Mouse (Mus musculus) kidney, adult 18-20 months (tissue): ENCODE measurements around the gene Tex11.
"Not testable (repeated sequence)": the region's sequence is repeated elsewhere in the genome, so short reads cannot be mapped to it uniquely, and the experiment has no call there.

Experiments
- DNase-seq: peaks from one replicate; pipeline ENCODE4 v3.0.0; 2021

The Tex11 gene

DNA sequence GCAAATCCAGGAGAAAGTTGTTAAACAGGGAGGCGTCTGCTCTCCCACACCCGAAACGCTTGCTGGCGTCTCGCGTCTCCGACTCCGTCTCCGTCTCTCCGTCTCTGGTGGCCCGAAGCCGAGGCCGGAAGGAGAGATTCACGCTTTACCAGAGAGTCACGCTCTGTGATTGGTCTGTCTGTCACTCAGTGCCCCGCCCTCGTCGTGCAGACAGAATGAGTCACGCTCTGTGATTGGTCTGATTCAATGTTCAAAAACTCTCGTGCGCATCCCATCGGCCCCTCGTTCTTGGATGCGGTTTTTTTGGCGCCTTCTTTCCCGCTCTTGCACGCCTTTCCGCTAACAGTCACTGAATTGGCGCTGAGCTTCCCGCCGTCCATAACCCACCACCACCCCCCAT, at the start of gene Tex11:
Gene Tex11 (minus strand): TSS at position 127 of the 400 bp plus-strand sequence.
- DNase-seq, result no peak

DNA sequence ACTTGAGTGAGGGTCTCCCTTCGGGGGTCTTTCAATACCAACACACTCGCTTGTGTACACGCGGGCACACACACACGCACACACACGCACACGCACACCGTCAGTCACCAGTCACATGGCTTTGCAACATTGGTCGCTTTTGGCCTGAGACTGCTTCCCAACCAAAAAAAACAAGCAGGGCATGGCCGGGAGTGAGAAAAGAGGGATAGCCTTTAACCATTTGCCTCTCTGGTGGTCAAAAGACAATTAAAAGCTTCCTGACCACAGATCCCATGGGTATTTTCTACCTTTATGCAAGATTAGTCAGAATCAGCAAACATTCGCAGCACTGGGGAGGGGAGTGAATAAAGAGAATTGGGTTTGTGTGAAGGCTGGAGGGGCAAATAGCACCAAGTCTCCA, 26.5 kb upstream of the Tex11 start, which contains the start of gene Slc7a3:
Gene Slc7a3 (minus strand): TSS at position 101 of the 400 bp plus-strand sequence.
- DNase-seq, result no peak

DNA sequence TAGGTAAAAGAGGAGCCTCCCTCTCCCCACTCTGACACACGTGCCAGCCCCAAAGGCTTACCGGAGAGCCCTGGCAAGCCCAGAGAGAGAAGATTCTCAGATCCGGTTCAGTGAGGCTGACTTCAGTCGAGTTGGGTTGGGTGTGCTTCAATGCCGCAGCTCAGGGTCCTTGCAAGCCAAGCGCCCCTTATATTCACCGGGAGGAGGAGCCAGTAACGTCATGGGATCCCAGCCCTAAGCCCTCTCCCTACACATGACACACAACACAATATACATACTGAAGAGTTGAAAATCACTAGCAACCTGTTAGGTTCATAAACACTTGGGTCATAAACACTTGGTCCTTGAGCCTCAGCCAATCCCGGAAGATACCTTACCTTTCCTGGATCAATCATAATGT, 25.7 kb upstream of the Tex11 start:
- DNase-seq, result not testable (repeated sequence)

DNA sequence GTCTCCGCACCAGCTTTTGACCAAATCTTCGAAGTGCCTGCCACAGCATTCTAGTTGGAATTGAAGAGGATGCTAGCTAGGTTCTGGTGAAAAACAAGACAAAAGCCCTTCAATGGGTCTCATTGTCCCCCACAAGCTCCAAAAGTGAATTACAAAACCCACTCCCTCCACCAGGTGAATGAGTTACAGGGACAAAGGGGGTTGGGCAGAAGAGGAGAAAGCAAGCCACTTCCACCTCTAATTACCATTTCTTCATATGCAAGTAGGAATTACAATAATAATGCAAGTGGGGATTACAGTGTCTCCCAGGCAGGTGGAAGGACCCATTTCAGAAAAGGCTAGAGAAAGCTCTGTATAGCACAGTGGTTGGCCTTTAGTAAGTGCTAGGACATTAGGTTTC, 24.7 kb upstream of the Tex11 start:
- DNase-seq, result no peak

DNA sequence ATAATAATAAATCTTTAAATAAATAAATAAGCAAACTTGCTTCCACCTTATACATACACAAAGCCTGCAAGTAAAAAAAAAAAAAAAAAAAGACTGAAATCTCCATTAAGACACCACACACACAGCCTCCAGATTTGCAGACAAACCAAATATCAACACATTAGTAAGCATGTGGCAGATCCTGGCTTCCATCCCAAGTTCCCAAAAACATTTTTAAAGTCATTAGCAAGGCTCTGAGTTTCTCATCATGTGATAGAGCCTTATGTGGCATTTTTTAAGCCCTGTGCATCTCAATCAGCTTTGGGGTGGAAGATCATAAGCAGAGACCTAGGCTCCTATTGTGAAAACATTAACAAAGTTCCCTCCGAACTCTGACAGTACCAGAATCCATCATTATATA, 5.8 kb upstream of the Tex11 start:
- DNase-seq, result no peak

DNA sequence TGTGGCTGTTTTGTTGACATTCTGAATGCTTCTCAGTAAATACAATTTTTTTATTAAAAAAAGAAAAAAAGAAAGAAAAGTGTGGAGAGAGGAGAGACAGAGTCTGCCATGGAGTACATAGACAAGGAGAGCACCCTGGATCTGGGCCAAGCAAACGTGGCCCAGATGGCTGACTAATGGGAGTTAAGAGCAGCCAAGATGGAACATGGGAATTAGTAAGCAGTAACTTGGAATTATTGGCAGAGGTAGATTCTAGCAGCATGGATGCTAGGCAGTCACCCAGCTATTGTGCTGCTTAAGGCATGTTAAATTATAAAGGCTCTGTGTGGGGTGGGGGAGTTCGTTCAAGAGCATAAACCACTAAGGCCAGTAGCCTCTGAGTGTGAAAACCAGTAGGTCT, 4.0 kb upstream of the Tex11 start:
- no peak for DNase-seq

DNA sequence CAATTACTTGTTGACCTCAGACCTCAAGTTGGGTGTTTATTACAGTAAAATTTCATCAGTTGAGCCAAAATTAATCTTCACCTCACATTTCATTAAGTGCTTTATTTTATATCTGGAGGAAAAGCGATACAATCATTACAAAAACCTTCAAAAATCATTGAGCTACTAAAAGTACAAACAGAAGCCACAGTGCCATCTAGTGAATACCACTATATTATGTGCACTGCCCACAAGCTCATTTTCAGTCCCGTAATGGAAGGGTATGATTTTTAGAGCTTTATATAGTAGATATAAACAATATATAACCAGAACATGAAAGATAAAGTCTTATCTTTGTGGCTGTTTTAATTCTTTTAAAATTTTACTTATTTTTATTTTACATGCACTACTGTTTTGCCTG, 115.8 kb downstream of the Tex11 start:
- no peak for DNase-seq

DNA sequence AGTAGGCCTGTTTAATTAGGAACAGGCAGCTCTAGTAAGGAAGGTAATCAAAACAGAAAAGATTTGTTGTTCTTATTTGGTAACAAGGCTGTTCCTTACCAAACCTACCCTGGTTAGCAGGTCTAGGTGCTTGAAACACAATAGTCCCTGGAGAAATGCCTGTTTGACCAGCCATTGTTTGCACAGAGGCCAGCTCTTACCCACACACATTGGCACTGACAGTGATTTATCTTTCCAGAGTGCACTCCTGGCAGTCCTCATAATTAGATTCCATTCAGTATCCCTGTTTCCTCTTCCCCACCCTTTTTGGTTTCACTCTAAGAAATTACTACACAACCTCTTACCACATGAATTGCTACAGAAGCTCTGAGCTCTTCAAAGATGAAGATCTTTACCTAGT, 220.3 kb downstream of the Tex11 start:
- no peak for DNase-seq

DNA sequence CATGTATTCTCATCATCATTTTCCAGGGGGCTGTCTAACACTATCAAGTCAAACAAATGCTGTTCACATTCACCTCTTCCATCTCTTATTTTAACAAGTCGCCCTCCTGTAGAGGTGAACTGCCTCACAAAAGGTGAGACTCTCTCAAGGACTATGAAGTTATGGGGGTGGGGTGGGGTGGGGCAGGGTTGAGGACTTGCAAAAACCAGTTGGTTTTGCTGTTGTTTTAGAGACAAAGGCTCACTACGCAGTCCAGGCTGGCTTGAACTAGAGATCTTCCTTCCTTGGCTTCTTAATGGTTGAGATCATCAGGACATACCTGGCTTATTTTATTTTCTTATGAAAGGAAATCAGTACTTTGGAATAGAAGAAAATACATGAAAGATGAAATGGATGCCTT, 226.7 kb downstream of the Tex11 start:
- no peak for DNase-seq

DNA sequence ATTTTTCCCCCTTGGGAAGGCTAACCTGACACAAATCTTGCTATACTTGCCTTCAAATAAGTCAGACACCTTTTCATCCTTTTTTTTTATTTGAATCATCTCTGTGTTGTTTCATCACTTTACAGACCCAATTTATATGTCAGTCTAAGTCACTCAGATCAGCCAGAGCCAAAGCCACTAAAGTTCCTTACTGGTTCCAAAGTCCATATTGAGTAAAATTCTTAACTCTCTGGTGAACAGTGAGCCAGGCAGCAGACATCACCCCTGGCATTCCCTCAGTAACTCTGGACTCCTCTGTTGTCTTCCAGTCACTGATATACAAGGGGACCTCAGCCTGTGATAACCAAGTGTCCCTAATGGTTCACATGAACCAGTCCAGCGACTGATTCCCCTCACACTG, 233.9 kb downstream of the Tex11 start:
- no peak for DNase-seq

DNA sequence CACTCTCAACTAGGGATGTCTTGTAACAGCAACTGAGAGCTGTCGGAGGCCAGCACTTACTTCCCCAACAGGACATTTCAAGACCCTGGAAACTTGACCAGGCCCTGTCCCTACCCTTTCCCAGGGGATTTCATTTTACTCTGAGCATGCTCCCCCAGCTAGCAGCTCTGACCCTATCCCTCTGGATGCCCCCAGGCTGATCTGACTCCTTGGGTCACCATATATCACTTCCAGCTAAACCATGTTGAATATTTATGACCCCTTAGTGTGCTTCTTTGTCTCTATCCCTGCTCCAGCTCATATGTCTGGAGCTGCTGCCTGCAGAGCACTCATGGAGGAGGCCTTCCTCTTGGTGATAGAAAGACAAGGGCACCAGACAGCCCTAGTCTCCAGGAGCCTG, 238.3 kb downstream of the Tex11 start:
- DNase-seq, result no peak

DNA sequence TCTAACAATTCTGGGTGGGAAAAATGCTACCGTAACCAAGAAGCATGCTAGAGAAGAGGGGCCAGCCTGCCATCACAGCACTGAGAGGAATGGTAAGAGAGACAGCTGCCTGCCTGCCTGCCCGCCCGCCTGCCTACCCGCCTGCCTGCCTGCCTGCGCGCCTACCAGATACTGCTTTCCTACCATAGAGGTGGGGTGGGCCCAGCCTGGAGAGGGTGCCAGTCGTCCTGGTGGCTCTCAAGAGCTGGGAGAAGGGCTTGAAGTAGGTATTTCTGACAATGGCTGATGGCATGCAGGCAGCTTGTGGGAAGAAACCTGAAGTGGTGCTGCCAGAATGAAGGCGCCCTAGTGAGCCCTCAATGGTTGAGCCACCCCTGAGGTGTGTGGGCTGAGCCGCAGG, 240.8 kb downstream of the Tex11 start:
- no peak for DNase-seq

DNA sequence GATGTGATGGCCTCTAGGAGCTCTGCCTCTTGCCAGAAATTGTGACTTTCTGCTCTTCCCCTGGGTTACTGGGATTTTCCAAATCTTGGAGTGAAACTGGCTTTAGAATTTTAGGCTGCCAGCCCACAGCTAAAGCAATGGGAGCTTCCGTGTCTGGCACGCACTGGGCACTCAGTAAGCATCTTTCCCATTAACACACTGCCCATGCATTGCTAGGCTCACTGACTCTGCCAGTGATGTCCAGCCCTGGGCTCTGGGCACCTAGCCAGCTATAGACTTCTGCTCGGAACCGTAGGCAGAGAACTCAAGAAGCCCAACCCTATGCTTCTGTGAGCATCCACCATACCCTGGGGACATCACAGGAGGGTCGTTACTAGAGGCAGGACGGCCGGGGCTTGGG, 243.7 kb downstream of the Tex11 start:
- no peak for DNase-seq

DNA sequence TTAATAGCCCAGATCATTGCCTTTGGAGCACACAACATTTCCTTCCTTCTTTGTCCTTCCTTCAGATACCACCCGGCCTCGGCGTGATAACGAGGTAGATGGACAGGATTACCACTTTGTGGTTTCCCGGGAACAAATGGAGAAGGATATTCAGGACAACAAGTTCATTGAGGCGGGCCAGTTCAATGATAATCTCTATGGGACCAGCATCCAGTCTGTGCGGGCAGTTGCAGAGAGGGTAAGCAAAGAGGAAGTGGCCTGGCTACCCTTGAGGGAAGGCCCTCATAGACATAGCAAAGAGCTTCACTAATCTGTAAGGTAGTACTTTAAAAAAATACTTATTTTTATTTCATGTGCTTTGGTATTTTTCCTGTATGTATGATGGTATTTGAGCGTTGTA, 245.3 kb downstream of the Tex11 start:
- DNase-seq, result no peak

DNA sequence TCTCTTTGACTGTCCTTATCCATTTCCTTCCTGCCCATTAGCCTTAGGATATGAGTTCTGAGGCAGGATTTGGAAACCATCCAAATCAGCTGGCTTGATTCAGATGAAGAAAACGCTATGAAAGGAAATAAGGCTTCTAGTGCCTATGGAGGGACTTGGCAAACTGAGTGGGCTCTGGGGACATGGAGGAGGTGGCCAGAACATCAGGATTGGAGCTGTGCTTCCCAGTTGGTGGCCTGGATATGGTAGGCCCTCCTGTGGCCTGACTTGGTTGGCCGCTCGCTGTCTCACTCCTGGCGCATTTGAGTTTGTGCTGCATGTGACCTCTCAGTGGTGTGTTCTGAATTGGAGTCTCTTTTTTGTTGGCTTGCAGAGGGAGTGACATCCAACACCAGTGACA, 248.3 kb downstream of the Tex11 start:
- DNase-seq, result no peak

DNA sequence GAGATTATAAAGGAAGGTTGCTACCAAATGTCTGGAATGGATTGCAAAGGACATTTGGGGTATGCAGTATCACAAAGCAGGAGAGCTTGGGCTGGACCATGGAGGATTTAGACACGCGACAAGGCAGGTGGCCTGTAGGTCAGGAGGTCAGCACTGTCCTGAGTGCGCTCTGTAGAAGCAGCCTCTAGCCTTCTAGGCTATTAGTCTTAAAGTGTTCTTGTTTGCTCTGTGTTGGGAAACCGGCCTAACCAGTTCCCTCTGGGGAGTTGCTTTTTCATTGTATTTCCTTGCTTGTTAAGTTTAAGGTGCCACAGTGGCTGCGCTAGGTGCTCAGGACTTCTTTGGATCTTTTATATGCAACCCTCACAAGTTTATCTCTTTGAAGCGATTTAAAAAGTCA, 257.4 kb downstream of the Tex11 start:
- no peak for DNase-seq

DNA sequence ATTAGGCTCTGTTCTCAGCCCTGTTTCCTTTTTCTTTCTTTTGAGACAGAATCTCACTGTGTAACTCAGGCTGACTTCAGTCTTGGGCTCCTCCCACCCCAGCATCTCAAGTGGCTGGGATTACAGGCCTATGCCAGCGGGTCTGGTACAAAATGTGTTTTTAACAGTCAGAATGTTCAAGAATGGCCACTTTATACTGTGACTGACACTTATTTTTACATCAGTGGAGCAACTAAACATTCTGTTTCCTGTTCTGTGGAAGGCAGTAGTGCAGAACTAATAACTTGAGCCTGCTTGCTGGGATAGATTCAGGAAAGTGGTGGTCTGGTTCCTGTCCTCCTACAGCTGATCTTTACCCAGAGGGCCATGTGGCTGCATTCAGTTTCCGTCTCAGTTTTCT, 258.8 kb downstream of the Tex11 start:
- no peak for DNase-seq

DNA sequence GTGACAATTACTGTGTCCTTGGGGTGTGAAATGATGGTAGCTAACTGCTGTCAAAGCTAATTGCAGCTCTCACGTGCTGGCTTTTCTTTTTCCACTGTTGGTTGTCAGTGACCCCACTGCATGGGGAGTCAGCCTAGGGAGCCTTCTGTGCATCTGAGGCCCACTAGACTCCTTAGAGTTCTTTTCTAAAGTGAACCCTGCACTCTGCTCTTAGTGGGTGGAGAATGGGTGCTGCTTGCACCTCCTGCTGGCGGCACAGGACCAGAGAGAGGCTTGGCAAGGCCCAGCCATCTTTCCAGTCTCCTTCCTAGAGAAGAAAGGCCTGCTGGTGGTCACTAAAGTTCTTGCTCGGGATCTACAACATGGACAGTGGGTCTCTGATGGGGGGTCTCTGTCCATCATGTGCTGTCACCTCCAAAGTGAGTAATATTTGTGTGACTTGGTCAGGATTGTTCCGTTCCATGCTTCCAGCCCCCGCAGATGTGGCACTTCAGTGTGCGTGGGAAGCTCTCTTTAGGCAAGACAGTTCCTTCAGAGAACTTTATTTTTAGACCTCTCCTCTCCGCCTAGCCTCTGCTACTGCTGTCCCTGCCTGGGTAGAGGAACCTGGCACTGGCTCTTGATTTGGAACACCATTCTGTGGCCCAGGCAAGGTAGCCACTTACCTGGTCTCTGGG, 261.5 kb downstream of the Tex11 start:
- DNase-seq, result no peak

DNA sequence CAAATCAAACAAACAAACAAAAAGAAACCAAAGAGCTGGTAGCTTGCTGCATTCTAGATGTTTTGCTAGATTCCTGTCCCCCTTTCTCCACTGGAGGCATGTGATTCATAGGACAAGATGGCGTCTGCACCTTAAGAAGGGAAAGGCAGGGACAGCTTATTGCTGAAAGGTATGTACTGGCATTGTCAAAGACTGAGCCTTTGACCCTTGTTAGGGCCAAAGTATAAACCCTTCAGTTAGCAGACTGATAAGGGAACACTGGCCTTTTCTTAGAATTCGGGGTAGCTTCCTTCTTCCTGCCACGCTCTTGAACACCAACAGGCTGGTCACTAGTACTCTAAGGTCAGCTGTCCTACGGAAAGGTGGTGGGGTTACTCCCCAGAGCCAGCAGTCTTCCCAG, 262.1 kb downstream of the Tex11 start:
- no peak for DNase-seq

DNA sequence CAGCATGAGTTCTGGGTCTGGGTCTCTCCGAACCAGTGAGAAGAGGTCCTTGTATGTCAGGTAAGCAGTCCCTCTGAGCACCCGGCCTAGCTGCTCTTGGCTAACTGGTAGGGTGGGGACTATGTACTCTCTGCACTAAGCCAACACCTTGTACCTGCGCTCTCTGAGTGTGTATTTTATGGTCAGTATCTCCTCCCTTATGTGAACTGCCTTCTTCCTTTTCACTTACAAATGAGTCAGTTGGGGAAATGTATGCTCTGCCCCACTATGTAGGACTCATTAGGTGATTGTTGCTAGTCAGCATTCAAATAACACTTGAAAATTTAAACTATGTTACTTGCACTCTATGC, 262.8 kb downstream of the Tex11 start:
- DNase-seq, result no peak

DNA sequence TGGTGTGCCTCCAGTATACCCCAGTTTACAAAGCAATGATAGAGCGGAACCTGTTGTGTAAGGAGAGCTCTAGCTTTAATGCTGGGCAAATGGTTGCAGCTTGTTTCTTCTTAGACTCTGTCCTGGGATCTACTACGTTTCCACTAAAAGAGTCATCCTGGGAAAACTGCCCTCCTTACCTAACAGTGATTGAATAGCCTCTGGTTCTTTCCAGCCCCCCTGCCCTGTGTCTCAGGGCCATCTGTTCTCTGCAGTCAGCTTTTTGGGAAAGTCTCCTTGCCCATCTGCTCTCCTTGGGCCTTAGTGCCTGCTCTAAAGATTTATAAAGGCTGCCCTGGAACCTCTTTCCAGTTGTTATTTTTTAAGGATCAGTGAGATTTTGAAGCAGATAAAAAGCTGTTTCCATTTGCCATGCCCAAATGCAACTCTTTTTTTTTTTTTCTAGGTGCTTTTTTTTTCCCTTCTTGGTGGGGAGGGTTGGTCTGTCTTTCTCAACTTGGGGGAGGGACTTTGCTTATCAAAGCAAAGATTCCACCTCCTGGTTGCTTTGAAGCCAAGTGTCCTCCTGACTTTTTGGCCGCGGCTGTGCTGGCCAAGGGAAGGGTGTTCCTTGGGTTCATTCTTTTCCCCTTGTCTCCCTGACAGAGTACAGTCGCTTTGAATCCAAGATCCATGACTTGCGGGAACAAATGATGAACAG, 263.3 kb downstream of the Tex11 start:
- no peak for DNase-seq

DNA sequence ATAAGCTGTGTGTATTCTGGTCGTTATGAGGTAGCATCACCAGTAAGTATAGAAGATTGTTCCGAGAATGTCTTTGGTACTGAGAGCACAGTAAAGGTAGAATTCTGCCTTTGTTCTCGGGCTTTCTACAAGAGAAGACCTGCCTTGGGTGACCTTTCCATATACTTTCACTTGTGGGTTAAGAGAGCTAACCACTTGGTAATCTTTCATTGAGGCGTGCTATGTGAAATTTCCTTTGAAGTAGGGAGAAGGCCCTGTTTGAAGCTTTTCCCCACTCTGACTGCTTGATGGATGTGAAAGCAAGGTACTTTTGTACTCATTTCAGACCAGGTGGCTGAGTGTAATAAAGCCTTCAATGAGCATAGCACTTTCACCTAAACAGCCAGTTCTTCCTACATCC, 270.1 kb downstream of the Tex11 start:
- DNase-seq, result no peak
